ENCODE assay signal across 39 mouse cellular contexts in genomic region chr3:108342185-108342584, GRCm38 (mm10). TPM values are rescaled to one million over a fixed set of nuclear protein-coding genes. Genes with fewer than 3 reads are reported as not detected.
DNase-seq lines count a peak whose midpoint lies in the region; ATAC-seq and TF ChIP-seq lines count a peak whose summit lies in the region.
"Had no signal": no experiment of that assay in that cellular context is flagged by ENCODE, and none has a peak within 500 bp of the region (broad histone marks: within the 10 kb centered on the region; RNA-seq: fewer than 3 reads in every experiment).

No protein-coding gene starts in this region.

- no peaks in the 10 kb centered on the region for H3K27me3 ChIP-seq in forebrain, postnatal 0 days (ENCODE audit: insufficient read depth, low read length)
- H3K27me3 ChIP-seq in forebrain, embryonic 14.5 days (replicated peaks; ENCODE audit: control insufficient read depth, insufficient read depth, low read length), result no peaks in the 10 kb centered on the region
- no peaks in the 10 kb centered on the region for H3K27me3 ChIP-seq in midbrain, embryonic 11.5 days (ENCODE audit: control insufficient read depth, insufficient read depth, low read length)
- H3K27me3 ChIP-seq in midbrain, embryonic 16.5 days (ENCODE audit: control insufficient read depth, insufficient read depth, low read depth, low read length), result no peaks in the 10 kb centered on the region
- H3K27me3 ChIP-seq: embryonic facial prominence, embryonic 13.5 days; forebrain, embryonic 13.5 days; heart, embryonic 13.5 days; intestine, embryonic 15.5 days; limb, embryonic 12.5 days; megakaryocyte, embryonic 14.5 days; midbrain, embryonic 13.5 days; Patski had no signal

- no peaks in the 10 kb centered on the region for H3K9me3 ChIP-seq in forebrain, postnatal 0 days (ENCODE audit: low read length)
- no peaks in the 10 kb centered on the region for H3K9me3 ChIP-seq in forebrain, embryonic 14.5 days (replicated peaks; ENCODE audit: control insufficient read depth, low read length)
- no peaks in the 10 kb centered on the region for H3K9me3 ChIP-seq in midbrain, embryonic 11.5 days (ENCODE audit: control insufficient read depth, low read length)
- no peaks in the 10 kb centered on the region for H3K9me3 ChIP-seq in midbrain, embryonic 16.5 days (replicated peaks; ENCODE audit: control insufficient read depth, low read length, poor library complexity, severe bottlenecking)
- H3K9me3 ChIP-seq: embryonic facial prominence, embryonic 13.5 days; forebrain, embryonic 13.5 days; G1E; heart, embryonic 13.5 days; intestine, embryonic 15.5 days; limb, embryonic 12.5 days; megakaryocyte, embryonic 14.5 days; midbrain, embryonic 13.5 days had no signal

- no peak overlapping the region for H3K27ac ChIP-seq in forebrain, postnatal 0 days (ENCODE audit: low read depth, low read length)
- H3K27ac ChIP-seq in forebrain, embryonic 14.5 days (ENCODE audit: low read depth, low read length), result no peak overlapping the region
- H3K27ac ChIP-seq in midbrain, embryonic 11.5 days (ENCODE audit: low read depth, low read length), result no peak overlapping the region
- H3K27ac ChIP-seq in midbrain, embryonic 16.5 days (ENCODE audit: low read length), result no peak overlapping the region
- H3K27ac ChIP-seq: embryonic facial prominence, embryonic 13.5 days; forebrain, embryonic 13.5 days; heart, adult 2 months; heart, embryonic 13.5 days; intestine, embryonic 15.5 days; limb, embryonic 12.5 days; midbrain, embryonic 13.5 days had no signal

- H3K4me1 ChIP-seq in forebrain, postnatal 0 days (ENCODE audit: insufficient read depth), result no peaks in the 10 kb centered on the region
- no peaks in the 10 kb centered on the region for H3K4me1 ChIP-seq in forebrain, embryonic 14.5 days (ENCODE audit: control insufficient read depth, insufficient read depth, low read length)
- no peaks in the 10 kb centered on the region for H3K4me1 ChIP-seq in midbrain, embryonic 11.5 days (ENCODE audit: control insufficient read depth, insufficient read depth, low read length)
- H3K4me1 ChIP-seq in midbrain, embryonic 16.5 days (ENCODE audit: control insufficient read depth, insufficient read depth, low read length), result no peaks in the 10 kb centered on the region
- H3K4me1 ChIP-seq: embryonic facial prominence, embryonic 13.5 days; forebrain, embryonic 13.5 days; heart, embryonic 13.5 days; intestine, embryonic 15.5 days; limb, embryonic 12.5 days; megakaryocyte, embryonic 14.5 days; midbrain, embryonic 13.5 days had no signal

- no peak overlapping the region for H3K4me3 ChIP-seq in forebrain, postnatal 0 days (ENCODE audit: low read depth, low read length)
- no peak overlapping the region for H3K4me3 ChIP-seq in forebrain, embryonic 14.5 days (ENCODE audit: low read depth, low read length)
- no peak overlapping the region for H3K4me3 ChIP-seq in midbrain, embryonic 11.5 days (ENCODE audit: low read depth, low read length)
- no peak overlapping the region for H3K4me3 ChIP-seq in midbrain, embryonic 16.5 days (ENCODE audit: low read depth, low read length)
- H3K4me3 ChIP-seq: embryonic facial prominence, embryonic 13.5 days; forebrain, embryonic 13.5 days; heart, adult 2 months; heart, embryonic 13.5 days; intestine, embryonic 15.5 days; limb, embryonic 12.5 days; megakaryocyte, embryonic 14.5 days; midbrain, embryonic 13.5 days had no signal

- DNase-seq in forebrain, postnatal 0 days, result no peak
- no peak for DNase-seq in forebrain, embryonic 14.5 days (ENCODE audit: low spot score)
- DNase-seq in midbrain, embryonic 11.5 days (ENCODE audit: low spot score, missing footprints), result peak; percentile 57
- DNase-seq in lung, postnatal 10 days, result peak; percentile 79
- no peak for DNase-seq in retina, embryonic 14.5 days (ENCODE audit: low spot score)
- no peak for DNase-seq in spleen, postnatal 4 days (ENCODE audit: low spot score in 2 of 2)
- DNase-seq in embryo, embryonic 10 days (ENCODE audit: low spot score), result no peak
- DNase-seq: adrenal gland, postnatal 10 days; cerebellum, adult 11 months; cerebellum, adult 9-10 months; cerebellum, postnatal 36 days; embryo, embryonic 11 days; heart, adult 2 months; heart, postnatal 10 days; kidney, adult 2 months; kidney, postnatal 36 days; retina, postnatal 1 day; right cerebral cortex, postnatal 14 days; thymus, postnatal 14 days had no signal

- peaks cover 74% of the 10 kb centered on the region for H3K36me3 ChIP-seq in forebrain, postnatal 0 days (ENCODE audit: insufficient read depth)
- H3K36me3 ChIP-seq in forebrain, embryonic 14.5 days (ENCODE audit: control insufficient read depth, insufficient read depth, low read length), result peaks cover 94% of the 10 kb centered on the region
- peaks cover 27% of the 10 kb centered on the region; the same call in 1 of the 2 replicates for H3K36me3 ChIP-seq in midbrain, embryonic 11.5 days (ENCODE audit: control insufficient read depth, insufficient read depth, low read length)
- peaks cover 53% of the 10 kb centered on the region for H3K36me3 ChIP-seq in midbrain, embryonic 16.5 days (ENCODE audit: control insufficient read depth, insufficient read depth, low read length)

- no peak overlapping the region for H3K4me2 ChIP-seq in forebrain, postnatal 0 days (ENCODE audit: low read depth)
- H3K4me2 ChIP-seq in forebrain, embryonic 14.5 days (ENCODE audit: low read length), result no peak overlapping the region
- no peak overlapping the region for H3K4me2 ChIP-seq in midbrain, embryonic 11.5 days
- H3K4me2 ChIP-seq in midbrain, embryonic 16.5 days (ENCODE audit: low read length), result no peak overlapping the region
- H3K4me2 ChIP-seq: embryonic facial prominence, embryonic 13.5 days; forebrain, embryonic 13.5 days; heart, embryonic 13.5 days; intestine, embryonic 15.5 days; limb, embryonic 12.5 days; midbrain, embryonic 13.5 days had no signal

- no peak overlapping the region for H3K9ac ChIP-seq in forebrain, postnatal 0 days
- no peak overlapping the region for H3K9ac ChIP-seq in forebrain, embryonic 14.5 days (ENCODE audit: low read length)
- no peak overlapping the region for H3K9ac ChIP-seq in midbrain, embryonic 11.5 days (ENCODE audit: low read length)
- no peak overlapping the region for H3K9ac ChIP-seq in midbrain, embryonic 16.5 days (ENCODE audit: low read depth, low read length)
- H3K9ac ChIP-seq: embryonic facial prominence, embryonic 13.5 days; forebrain, embryonic 13.5 days; heart, embryonic 13.5 days; intestine, embryonic 15.5 days; limb, embryonic 12.5 days; midbrain, embryonic 13.5 days had no signal

- ATAC-seq in forebrain, postnatal 0 days, result peak; percentile 75
- no peak for ATAC-seq in forebrain, embryonic 14.5 days
- no peak for ATAC-seq in midbrain, embryonic 11.5 days (ENCODE audit: low FRiP score)
- ATAC-seq in midbrain, embryonic 16.5 days, result no peak
- ATAC-seq: forebrain, embryonic 13.5 days; hindbrain, embryonic 16.5 days; intestine, embryonic 15.5 days; midbrain, embryonic 13.5 days; Patski had no signal

- WGBS in forebrain, postnatal 0 days, result 68% methylated on average over 7 of the region's 7 CpGs
- WGBS in forebrain, embryonic 14.5 days, result 80% methylated on average over 7 of the region's 7 CpGs
- 89% methylated on average over 7 of the region's 7 CpGs for WGBS in midbrain, embryonic 11.5 days
- WGBS in midbrain, embryonic 16.5 days, result 83% methylated on average over 7 of the region's 7 CpGs

- TF ChIP-seq CTCF in forebrain, postnatal 0 days (IDR thresholded peaks at IDR 0.05; ENCODE audit: low read depth), result no peak

RNA-seq across cellular contexts. Expression of gene Mybphl, which starts 22.5 kb away (rescaled TPM):
- not detected in 2 replicates for total RNA-seq in forebrain, postnatal 0 days (2014; rRNA removed)
- polyA plus RNA-seq in forebrain, postnatal 0 days (2015; fragmentation: Nextera tagmentation; extraction: Ambion mirVana), result not detected in 2 replicates
- polyA plus RNA-seq in forebrain, embryonic 14.5 days (2014; fragmentation: Nextera tagmentation; extraction: Ambion mirVana), result not detected in 2 replicates
- 0.12 TPM in 1 of 2 replicates, not detected in the other for polyA plus RNA-seq in midbrain, embryonic 11.5 days (2014; fragmentation: Nextera tagmentation; extraction: Ambion mirVana)
- not detected in 2 replicates for polyA plus RNA-seq in midbrain, embryonic 16.5 days (2015; fragmentation: Nextera tagmentation; extraction: Ambion mirVana)
- total RNA-seq: adrenal gland, postnatal 10 days; G1E; gastrocnemius, adult 8-10 months; gastrocnemius, postnatal 4 days; hematopoietic stem cell, adult 5-6 weeks; liver, adult 2 months; monocyte, adult 5-6 weeks had no signal
- polyA plus RNA-seq: embryonic facial prominence, embryonic 13.5 days; forebrain, embryonic 13.5 days; G1E; intestine, embryonic 15.5 days; kidney, embryonic 16.5 days; limb, embryonic 12.5 days; liver, adult 2 months; midbrain, embryonic 13.5 days; Patski; small intestine, adult 2 months; stomach, embryonic 16.5 days; urinary bladder, adult 2 months had no signal

RNA-seq across cellular contexts. Expression of gene Psrc1, which starts 41.5 kb away (rescaled TPM):
- total RNA-seq in forebrain, postnatal 0 days (2014; rRNA removed), result 9.5 and 10.5 TPM in 2 replicates
- polyA plus RNA-seq in forebrain, postnatal 0 days (2015; fragmentation: Nextera tagmentation; extraction: Ambion mirVana), result 6.5 and 7.0 TPM in 2 replicates
- polyA plus RNA-seq in forebrain, embryonic 14.5 days (2014; fragmentation: Nextera tagmentation; extraction: Ambion mirVana), result 32.6 and 42.0 TPM in 2 replicates
- polyA plus RNA-seq in midbrain, embryonic 11.5 days (2014; fragmentation: Nextera tagmentation; extraction: Ambion mirVana), result 59.3 and 68.1 TPM in 2 replicates
- polyA plus RNA-seq in midbrain, embryonic 16.5 days (2015; fragmentation: Nextera tagmentation; extraction: Ambion mirVana), result 3.9 and 5.2 TPM in 2 replicates
- total RNA-seq: gastrocnemius, adult 8-10 months; liver, adult 2 months had no signal

RNA-seq across cellular contexts. Expression of gene Sort1, which starts 58.3 kb away (rescaled TPM):
- 61.9 and 69.0 TPM in 2 replicates for total RNA-seq in forebrain, postnatal 0 days (2014; rRNA removed)
- 11.3 and 12.9 TPM in 2 replicates for polyA plus RNA-seq in forebrain, postnatal 0 days (2015; fragmentation: Nextera tagmentation; extraction: Ambion mirVana)
- 16.0 and 16.6 TPM in 2 replicates for polyA plus RNA-seq in forebrain, embryonic 14.5 days (2014; fragmentation: Nextera tagmentation; extraction: Ambion mirVana)
- 27.0 and 27.1 TPM in 2 replicates for polyA plus RNA-seq in midbrain, embryonic 11.5 days (2014; fragmentation: Nextera tagmentation; extraction: Ambion mirVana)
- polyA plus RNA-seq in midbrain, embryonic 16.5 days (2015; fragmentation: Nextera tagmentation; extraction: Ambion mirVana), result 12.4 and 16.2 TPM in 2 replicates

Comparison
In these comparisons a context has a peak if more than half of its experiments do, and no peak if none do; other contexts are left out.
1. DNase-seq: peak in midbrain, embryonic 11.5 days (single experiment) and lung, postnatal 10 days (single experiment); none in forebrain, postnatal 0 days (single experiment), forebrain, embryonic 14.5 days (single experiment), retina, embryonic 14.5 days (single experiment), spleen, postnatal 4 days (0 of 2) and embryo, embryonic 10 days (single experiment).